Mouse (Mus musculus) small intestine, adult 2 months (tissue): Measurements from ENCODE around the gene Bola1.
A peak's percentile ranks its signal among the peaks of the same experiment; 100 is the strongest.
"Not testable (repeated sequence)": the region's sequence is repeated elsewhere in the genome, so short reads cannot be mapped to it uniquely, and the experiment has no call there.

Experiments used
- CTCF ChIP-seq: fragments of 200-500 bp; IDR thresholded peaks from 2 replicates; pipeline ENCODE4 v1.5.1; 2012; ENCODE audit warnings: low read depth, mild to moderate bottlenecking, control low read depth, inconsistent platforms, low read length, moderate library complexity, mixed read lengths; ENCODE audit not compliant: insufficient replicate concordance, insufficient read length; ENCODE audit errors: extremely low read depth
- POLR2A ChIP-seq: fragments of 200-500 bp; IDR thresholded peaks from 2 replicates; pipeline ENCODE4 v1.6.1; 2012; ENCODE audit warnings: low read depth, mild to moderate bottlenecking, control low read depth, inconsistent platforms, low read length, moderate library complexity

- not testable (repeated sequence) for TF ChIP-seq CTCF
- peak; percentile 64; the same call in 1 of the 2 replicates for TF ChIP-seq POLR2A
These were observed 739 bp upstream of the Bola1 start for GRCm38 (mm10) chr3:96220131-96220764.
